Mouse (Mus musculus) A20 (cell line): ENCODE data around the gene Anks1b.

Experiments
- DNase-seq: peaks from one replicate; pipeline ENCODE4 v3.0.0-alpha.2; 2011; ENCODE audit warnings: low read depth, low spot score

Gene Anks1b

GRCm38 (mm10) chr10:90947608-90948373 is 1074.5 kb downstream of the Anks1b start:
- no peak for DNase-seq

DNA sequence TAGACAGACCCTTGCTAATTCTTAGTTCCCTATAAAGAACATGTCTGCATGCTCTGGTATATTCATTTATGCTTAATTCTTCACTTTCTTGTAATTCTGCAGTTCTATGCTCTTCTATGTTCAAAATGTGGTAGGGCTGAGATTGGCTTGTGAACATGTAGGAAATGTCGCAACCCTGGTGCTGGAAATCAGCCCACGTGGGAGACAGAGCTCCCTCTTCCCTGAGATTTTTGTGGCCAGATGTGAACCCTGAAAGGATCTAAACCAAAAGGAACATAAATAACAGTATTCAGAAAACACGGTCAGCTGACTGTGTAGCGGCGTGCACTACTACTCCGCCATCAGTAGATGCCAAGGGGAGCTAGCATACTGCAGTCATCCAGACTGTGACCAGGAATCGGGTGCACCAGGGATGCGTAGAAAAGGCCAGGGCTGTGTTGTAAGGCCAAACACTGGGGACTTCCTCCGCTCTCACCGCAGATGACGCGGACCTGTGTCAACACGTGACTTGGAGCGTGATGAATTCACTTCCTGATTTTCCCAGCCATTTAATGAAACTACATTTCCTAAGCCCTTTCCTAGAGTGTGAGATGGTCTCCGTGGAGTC is 1079.9 kb downstream of the Anks1b start:
- DNase-seq: no peak

DNA sequence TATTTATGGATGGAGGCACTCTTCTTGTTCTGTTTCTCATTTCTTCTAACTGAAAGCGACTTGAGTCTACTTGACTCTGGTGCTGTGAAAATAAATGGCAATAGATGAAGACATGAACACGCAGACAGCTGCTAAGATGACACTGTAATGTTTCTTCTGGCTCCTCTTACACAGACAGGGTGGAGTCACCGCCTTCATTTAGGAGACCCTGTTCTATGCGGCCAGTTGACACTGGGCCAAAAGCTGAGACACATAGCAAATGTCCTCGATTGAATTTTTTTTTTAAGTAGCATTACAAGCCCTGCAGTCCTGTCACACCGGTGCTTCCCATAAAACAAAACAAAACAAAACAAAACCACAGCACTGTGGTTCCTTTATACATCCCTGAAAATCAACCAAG is 1080.5 kb downstream of the Anks1b start:
- no peak for DNase-seq

GRCm38 (mm10) chr10:90960374-90960773 is 1087.1 kb downstream of the Anks1b start:
- DNase-seq: no peak

- DNase-seq: no peak
Measured at GRCm38 (mm10) chr10:90964511-90964910, 1091.2 kb downstream of the Anks1b start.

DNA sequence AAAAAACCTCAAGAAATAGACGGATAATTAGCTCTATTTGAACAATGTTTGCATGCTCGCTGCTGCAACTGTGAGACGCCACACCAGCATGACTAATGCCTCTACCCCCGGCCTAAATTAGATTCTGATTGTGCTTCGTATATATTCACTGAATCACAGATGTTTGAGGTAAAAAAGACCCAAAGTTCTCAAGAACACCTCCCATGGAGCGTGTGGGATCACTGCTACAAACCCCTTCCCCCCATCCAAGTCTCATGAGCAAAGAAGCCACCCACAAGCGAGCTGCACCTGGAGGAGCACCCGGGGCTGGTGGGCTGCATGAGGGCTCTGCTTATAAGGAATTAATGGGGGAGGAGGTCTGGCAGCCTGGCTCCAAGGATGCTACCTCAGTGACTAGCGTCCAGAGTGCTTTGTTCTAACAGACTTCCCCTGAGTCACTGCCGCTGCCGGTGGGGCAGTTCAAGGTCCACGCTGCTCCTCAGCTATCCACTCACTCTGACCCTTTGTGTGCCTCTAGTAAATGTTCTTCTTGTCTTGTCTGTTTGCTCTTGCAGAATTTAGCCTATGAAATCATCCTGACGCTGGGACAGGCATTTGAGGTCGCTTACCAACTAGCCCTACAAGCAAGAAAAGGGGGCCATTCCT is 1092.5 kb downstream of the Anks1b start:
- no peak for DNase-seq

DNA sequence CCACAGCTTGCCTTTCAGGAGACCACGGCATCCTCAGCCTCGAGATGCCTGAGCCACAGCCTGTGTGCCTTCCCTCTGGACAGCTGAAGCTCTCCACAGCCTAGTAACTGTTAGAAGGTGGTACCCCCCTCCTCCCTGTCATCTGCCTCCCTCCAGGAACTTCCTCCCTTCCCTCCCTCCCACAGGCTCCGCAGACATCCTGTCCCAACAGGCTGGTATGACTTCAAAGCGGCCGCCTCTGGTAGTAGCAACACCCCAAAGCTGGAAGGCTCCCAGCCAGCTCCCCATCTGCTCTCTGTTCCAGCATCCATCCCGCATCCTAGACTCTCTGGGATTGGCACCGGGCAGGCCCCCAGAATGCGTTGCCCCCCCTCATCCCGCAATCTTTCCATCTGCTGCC is 1093.5 kb downstream of the Anks1b start:
- no peak for DNase-seq

DNA sequence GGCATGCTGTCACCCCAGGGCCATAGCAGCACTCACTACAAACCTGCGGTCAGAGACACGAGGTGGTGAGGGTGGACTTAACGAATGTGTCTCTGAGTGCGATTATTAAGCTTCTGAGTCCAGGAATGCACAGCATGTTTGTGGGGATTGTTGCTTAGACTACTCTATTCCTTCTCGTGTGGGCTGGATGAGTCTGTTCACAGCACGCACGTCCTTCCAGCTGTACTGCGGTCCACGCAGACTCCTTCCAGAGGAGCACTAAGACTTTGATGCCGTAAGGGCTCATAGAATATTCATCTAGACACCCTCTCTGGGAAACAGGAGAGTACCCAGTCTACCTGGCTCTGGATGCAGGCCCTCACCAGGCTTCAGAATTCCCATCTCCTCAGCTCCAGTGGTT is 1094.9 kb downstream of the Anks1b start:
- DNase-seq: no peak

- peak; percentile 80 for DNase-seq
Measured at GRCm38 (mm10) chr10:90969355-90970174, 1096.3 kb downstream of the Anks1b start.

GRCm38 (mm10) chr10:90970560-90970959 is 1097.3 kb downstream of the Anks1b start:
- peak; percentile 37 for DNase-seq

- DNase-seq: no peak
Measured at GRCm38 (mm10) chr10:90974084-90974483, 1100.8 kb downstream of the Anks1b start.

DNA sequence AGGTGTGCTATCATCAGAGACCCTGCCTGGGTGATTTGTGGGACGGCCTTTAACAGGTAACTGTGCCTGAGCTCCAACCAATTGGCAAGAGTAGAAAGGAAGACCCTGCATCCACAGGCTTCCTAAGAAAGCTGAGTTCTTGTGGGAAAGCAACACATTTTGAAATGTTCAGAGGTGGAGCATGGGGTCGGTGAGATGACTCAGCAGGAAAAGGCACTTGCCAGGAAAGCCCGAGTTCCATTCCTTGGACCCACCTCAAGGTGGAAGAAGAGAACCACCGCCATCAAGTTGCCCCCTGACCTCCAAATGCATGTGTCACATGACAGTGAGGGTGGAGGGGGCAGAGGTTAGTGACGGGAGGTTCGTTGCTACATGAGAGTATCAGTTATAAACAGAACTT is 1101.2 kb downstream of the Anks1b start:
- DNase-seq: no peak

GRCm38 (mm10) chr10:90981811-90982210 is 1108.5 kb downstream of the Anks1b start:
- no peak for DNase-seq

- no peak for DNase-seq
Measured at GRCm38 (mm10) chr10:90983046-90983445, 1109.7 kb downstream of the Anks1b start.

- peak; percentile 63 for DNase-seq
Measured at GRCm38 (mm10) chr10:90990340-90990739, 1117.0 kb downstream of the Anks1b start.

DNA sequence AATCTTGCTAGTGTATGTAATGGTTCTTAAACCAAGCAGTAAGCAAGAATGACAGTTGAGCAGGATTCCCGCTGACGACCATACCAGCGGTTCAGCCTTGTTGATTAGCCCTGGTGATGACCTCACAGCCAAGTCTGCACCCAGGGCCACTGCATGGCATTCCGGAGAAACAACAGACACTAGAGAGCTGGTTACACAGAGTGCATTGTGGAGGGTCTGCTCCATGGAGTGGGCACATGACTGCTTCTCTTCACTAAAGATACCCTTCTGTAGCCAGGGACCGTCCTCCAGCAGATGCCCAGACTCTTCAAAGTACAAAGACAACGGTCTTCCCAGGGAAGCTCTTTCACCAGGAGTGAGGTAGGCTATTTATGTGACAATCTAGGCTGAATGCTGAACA is 1118.9 kb downstream of the Anks1b start:
- DNase-seq: no peak

- DNase-seq: no peak
Measured at GRCm38 (mm10) chr10:90993869-90994268, 1120.6 kb downstream of the Anks1b start.

DNA sequence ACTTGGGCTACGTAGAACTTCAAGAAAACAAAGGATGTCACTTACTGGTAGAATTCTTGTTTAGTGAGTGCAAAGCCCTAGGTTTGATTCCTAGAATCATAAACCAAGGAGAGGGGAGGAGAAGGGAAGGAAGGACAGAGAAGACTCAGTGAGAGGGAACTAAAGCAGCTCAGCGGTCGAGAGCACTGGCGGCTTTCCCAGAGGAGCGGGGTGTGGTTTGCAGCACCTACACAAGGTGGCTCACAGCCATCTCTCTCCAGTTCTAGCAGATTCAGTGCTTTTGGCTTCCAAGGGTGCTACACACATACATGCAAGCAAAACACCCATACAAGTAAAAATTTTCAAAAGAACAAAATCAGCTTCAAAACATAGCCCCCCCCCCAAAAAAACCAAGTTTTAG is 1126.6 kb downstream of the Anks1b start:
- DNase-seq: no peak

DNA sequence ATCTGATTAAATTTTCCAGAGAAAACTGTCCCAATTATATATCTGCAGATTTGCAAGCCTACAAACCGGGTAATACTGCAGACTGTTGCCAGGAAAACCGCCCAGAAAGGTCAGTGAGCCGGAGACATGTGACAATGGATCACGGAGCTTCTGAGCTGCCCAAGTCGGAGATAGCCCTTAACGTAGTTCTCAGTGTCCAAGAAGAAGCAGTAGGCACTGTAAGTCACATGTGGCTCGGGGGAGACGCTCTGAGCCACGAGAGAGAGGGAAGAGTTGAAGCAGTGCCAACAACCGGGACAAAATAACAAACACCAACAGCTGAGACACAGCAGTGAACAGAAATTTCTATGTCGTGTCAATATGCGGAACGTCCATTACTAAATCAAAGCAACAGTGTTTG is 1128.1 kb downstream of the Anks1b start:
- DNase-seq: no peak

DNA sequence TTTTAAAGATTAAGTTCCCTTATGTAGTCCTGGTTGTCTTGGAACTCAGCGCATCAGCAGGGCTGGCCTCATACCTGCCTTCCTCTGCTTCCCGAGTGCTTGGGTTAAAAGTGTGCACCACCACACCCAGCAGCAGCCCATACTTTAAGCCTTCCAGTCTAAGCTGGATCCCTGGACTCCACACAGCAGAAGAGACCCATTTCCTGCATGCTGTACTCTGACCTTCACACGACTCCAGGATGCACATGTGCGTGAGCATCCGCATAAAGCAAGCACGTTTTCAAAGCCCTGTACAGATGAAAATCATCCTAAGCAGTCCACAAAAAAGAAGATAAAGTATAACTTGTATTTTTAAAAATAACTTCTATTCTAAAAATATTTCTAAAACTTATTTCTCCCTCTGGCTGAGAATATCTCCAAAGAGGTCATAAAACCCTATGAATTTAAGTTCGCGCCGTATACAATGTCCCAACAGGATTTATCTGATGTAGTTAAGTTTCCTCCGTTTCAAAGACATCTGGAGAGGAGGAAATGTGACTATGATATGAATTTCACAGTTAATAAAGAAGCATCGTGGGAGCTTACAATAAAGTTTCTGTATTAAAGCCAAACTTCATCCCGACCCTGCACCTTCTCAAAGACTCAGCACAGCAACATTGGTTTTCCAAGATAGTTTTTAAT is 1132.7 kb downstream of the Anks1b start:
- no peak for DNase-seq
